In genomic region chr2:73885997-73886396, GRCm38 (mm10) we compare ENCODE assay signal across 1 mouse cellular context.
TF ChIP-seq lines count a peak whose summit lies in the region.

No protein-coding gene starts in this region.

TF ChIP-seq in ES-E14, 5 proteins besides CTCF, POLR2A, EP300 and RAD21:
- TF ChIP-seq HCFC1 (IDR thresholded peaks at IDR 0.05; ENCODE audit: borderline replicate concordance, insufficient read depth, low read length) (no peak), ZC3H11A (IDR thresholded peaks at IDR 0.05; ENCODE audit: borderline replicate concordance, low read depth, low read length) (no peak), CHD2 (IDR thresholded peaks at IDR 0.05; ENCODE audit: low read depth, low read length) (no peak), ZNF384 (IDR thresholded peaks at IDR 0.05; ENCODE audit: low read depth, low read length) (peak; percentile 84), MAFK (IDR thresholded peaks at IDR 0.05; ENCODE audit: insufficient read depth, low read depth, low read length) (no peak)
